Mouse (Mus musculus) CH12.LX (cell line): ENCODE results near the gene Trpm3. TPM values are rescaled to one million over a fixed set of nuclear protein-coding genes. Genes with fewer than 3 reads are reported as not detected.

Source experiments
- DNase-seq: peaks from one replicate; pipeline ENCODE4 v3.0.0-alpha.2; 2013; ENCODE audit errors: extremely low read depth
- H3K27ac ChIP-seq: 2 replicates; pipeline ENCODE4 v1.5.1; 2012; ENCODE audit warnings: low read depth, mild to moderate bottlenecking, control low read depth, moderate library complexity; ENCODE audit not compliant: insufficient read depth
- H3K27me3 ChIP-seq: replicated peaks from 2 replicates; pipeline ENCODE3; 2012; ENCODE audit warnings: inconsistent platforms
- H3K36me3 ChIP-seq, 2 experiments: replicated peaks in 1 of 2; 2 replicates each; pipeline versions ENCODE3 to v1.6.1; 2012; ENCODE audit warnings: inconsistent platforms in 1 of 2, low read length in 1 of 2, mild to moderate bottlenecking in 1 of 2, mixed read lengths in 1 of 2, moderate library complexity in 1 of 2; ENCODE audit not compliant: control insufficient read depth in 1 of 2, insufficient read depth in 1 of 2
- H3K4me1 ChIP-seq, 2 experiments: 2 replicates each; pipeline ENCODE4 v1.6.1; 2012; ENCODE audit warnings: inconsistent platforms in 1 of 2, moderate library complexity in 1 of 2; ENCODE audit not compliant: insufficient read depth in 2 of 2, control insufficient read depth in 1 of 2
- H3K4me2 ChIP-seq: 2 replicates; pipeline ENCODE4 v1.6.1; 2012; ENCODE audit warnings: low read depth, mild to moderate bottlenecking, control low read depth; ENCODE audit not compliant: poor library complexity, insufficient read depth, severe bottlenecking
- H3K4me3 ChIP-seq, 3 experiments: fragments of 150-350 bp in 1 of 3; sonication (generic) in 1 of 3; replicated peaks in 1 of 3; 2 replicates each; pipeline versions ENCODE3 to v1.5.1; 2011 to 2012; ENCODE audit warnings: low read depth in 2 of 3, low read length in 2 of 3, mild to moderate bottlenecking in 2 of 3, moderate library complexity in 2 of 3, control low read depth in 1 of 3, improper control_type of control experiment in 1 of 3, inconsistent platforms in 1 of 3, mixed read lengths in 1 of 3; ENCODE audit not compliant: poor library complexity in 1 of 3
- H3K79me2 ChIP-seq: replicated peaks from 2 replicates; pipeline ENCODE4 v1.6.1; 2012; ENCODE audit warnings: mild to moderate bottlenecking, moderate library complexity; ENCODE audit not compliant: control insufficient read depth, poor library complexity, insufficient read depth, severe bottlenecking; ENCODE audit errors: extremely low read depth
- H3K9ac ChIP-seq: 2 replicates; pipeline ENCODE4 v1.6.1; 2012; ENCODE audit warnings: low read depth, mild to moderate bottlenecking, control low read depth, moderate library complexity; ENCODE audit not compliant: insufficient read depth
- H3K9me3 ChIP-seq: replicated peaks from 2 replicates; pipeline ENCODE3; 2012; ENCODE audit warnings: low read length, inconsistent platforms, mixed read lengths
- CTCF ChIP-seq, 2 experiments: IDR thresholded peaks in 1 of 2; conservative IDR thresholded peaks in 1 of 2; 2 replicates each; pipeline ENCODE4 v1.5.1; 2011 to 2012; ENCODE audit warnings: low read depth in 2 of 2, low read length in 2 of 2, improper control_type of control experiment in 1 of 2, inconsistent platforms in 1 of 2, mild to moderate bottlenecking in 1 of 2, moderate library complexity in 1 of 2
- E2F4 ChIP-seq: IDR thresholded peaks from 2 replicates; pipeline ENCODE4 v1.6.1; 2011; ENCODE audit warnings: low read depth, low read length, improper control_type of control experiment; ENCODE audit not compliant: insufficient replicate concordance
- EP300 ChIP-seq: IDR thresholded peaks from 2 replicates; pipeline ENCODE4 v1.6.1; 2011; ENCODE audit warnings: low read length, improper control_type of control experiment
- ETS1 ChIP-seq: conservative IDR thresholded peaks from 2 replicates; pipeline ENCODE4 v1.6.1; 2012; ENCODE audit warnings: low read depth, mild to moderate bottlenecking, inconsistent platforms, low read length, improper control_type of control experiment, moderate library complexity
- IRF4 ChIP-seq: IDR thresholded peaks from 2 replicates; pipeline ENCODE4 v1.6.1; 2014; ENCODE audit warnings: low read depth, mild to moderate bottlenecking, inconsistent platforms, low read length, improper control_type of control experiment
- JUN ChIP-seq: IDR thresholded peaks from 2 replicates; pipeline ENCODE4 v1.6.1; 2011; ENCODE audit warnings: low read depth, mild to moderate bottlenecking, low read length, improper control_type of control experiment, moderate library complexity; ENCODE audit not compliant: insufficient read depth
- JUND ChIP-seq: conservative IDR thresholded peaks from 2 replicates; pipeline ENCODE4 v1.6.1; 2011; ENCODE audit warnings: low read depth, low read length, improper control_type of control experiment
- KAT2A ChIP-seq: IDR thresholded peaks from 2 replicates; pipeline ENCODE4 v1.6.1; 2012; ENCODE audit warnings: low read length, improper control_type of control experiment, inconsistent platforms; ENCODE audit not compliant: insufficient replicate concordance
- MAZ ChIP-seq: IDR thresholded peaks from 2 replicates; pipeline ENCODE4 v1.6.1; 2012; ENCODE audit warnings: low read depth, mild to moderate bottlenecking, inconsistent platforms, low read length, improper control_type of control experiment, moderate library complexity
- NELFE ChIP-seq: IDR thresholded peaks from 2 replicates; pipeline ENCODE4 v1.6.1; 2011; ENCODE audit warnings: low read depth, low read length, improper control_type of control experiment
- POLR2A ChIP-seq: IDR thresholded peaks from 2 replicates; pipeline ENCODE4 v1.6.1; 2011; ENCODE audit warnings: low read depth, mild to moderate bottlenecking, improper control_type of control experiment, low read length
- SIN3A ChIP-seq: IDR thresholded peaks from 2 replicates; pipeline ENCODE4 v1.6.1; 2012; ENCODE audit warnings: low read length, improper control_type of control experiment, inconsistent platforms
- SMC3 ChIP-seq: IDR thresholded peaks from 2 replicates; pipeline ENCODE4 v1.6.1; 2011; ENCODE audit warnings: low read depth, low read length, improper control_type of control experiment
- USF1 ChIP-seq: IDR thresholded peaks from 2 replicates; pipeline ENCODE4 v1.6.1; 2014; ENCODE audit warnings: low read depth, mild to moderate bottlenecking, inconsistent platforms, low read length, improper control_type of control experiment
- USF2 ChIP-seq: conservative IDR thresholded peaks from 2 replicates; pipeline ENCODE4 v1.6.1; 2011; ENCODE audit warnings: low read depth, low read length, improper control_type of control experiment
- ZC3H11A ChIP-seq: IDR thresholded peaks from 2 replicates; pipeline ENCODE4 v1.6.1; 2012; ENCODE audit warnings: low read depth, mild to moderate bottlenecking, inconsistent platforms, low read length, improper control_type of control experiment
- ZKSCAN1 ChIP-seq: IDR thresholded peaks from 2 replicates; pipeline ENCODE4 v1.6.1; 2012; ENCODE audit warnings: low read depth, inconsistent platforms, low read length, improper control_type of control experiment, borderline replicate concordance
- ZMIZ1 ChIP-seq: IDR thresholded peaks from 2 replicates; pipeline ENCODE4 v1.6.1; 2012; ENCODE audit warnings: low read depth, mild to moderate bottlenecking, inconsistent platforms, low read length, improper control_type of control experiment
- dilution Hi-C: fragments of 300-500 bp; cut with MboI; formaldehyde crosslinking; loops from 2 replicates; pipeline ENCODE4 v1.14.3; 2020; ENCODE audit warnings: low sequenced_read_pairs; ENCODE audit not compliant: extremely low pct_unique_long_range_greater_than_20kb, extremely low pct_ligation_motif_present
- in situ Hi-C: fragments of 300-500 bp; cut with MboI; formaldehyde crosslinking; loops from 3 replicates; pipeline ENCODE4 v1.14.3; 2019; ENCODE audit warnings: low sequenced_read_pairs, low pct_ligation_motif_present, low pct_unique_long_range_greater_than_20kb, mixed read lengths
- polyA plus RNA-seq: library from polyadenylated mRNA; unstranded; fragments of >175 nt; gene quantifications from 2 replicates; pipeline ENCODE4 v1.2.1, GENCODE M21; 2012; ENCODE audit warnings: low read depth; ENCODE audit not compliant: insufficient read length
- total RNA-seq, 2 experiments: library from RNA; depleted of rRNA; stranded (reverse); fragments of 300-350 nt in 1 of 2; fragments of >200 nt in 1 of 2; gene quantifications; 2 replicates each; pipeline ENCODE4 v1.2.3; 2012 to 2014

Gene Trpm3
- total and polyA plus RNA-seq, 3 experiments: 0.01 TPM; not detected in 2

GRCm38 (mm10) chr19:22338927-22339326 is 200.1 kb downstream of the Trpm3 start:
- in situ Hi-C loops: loop anchor here (25.0 kb wide), 2 partner anchors 298 to 548 kb away; no protein-coding TSS in a partner anchor

DNA sequence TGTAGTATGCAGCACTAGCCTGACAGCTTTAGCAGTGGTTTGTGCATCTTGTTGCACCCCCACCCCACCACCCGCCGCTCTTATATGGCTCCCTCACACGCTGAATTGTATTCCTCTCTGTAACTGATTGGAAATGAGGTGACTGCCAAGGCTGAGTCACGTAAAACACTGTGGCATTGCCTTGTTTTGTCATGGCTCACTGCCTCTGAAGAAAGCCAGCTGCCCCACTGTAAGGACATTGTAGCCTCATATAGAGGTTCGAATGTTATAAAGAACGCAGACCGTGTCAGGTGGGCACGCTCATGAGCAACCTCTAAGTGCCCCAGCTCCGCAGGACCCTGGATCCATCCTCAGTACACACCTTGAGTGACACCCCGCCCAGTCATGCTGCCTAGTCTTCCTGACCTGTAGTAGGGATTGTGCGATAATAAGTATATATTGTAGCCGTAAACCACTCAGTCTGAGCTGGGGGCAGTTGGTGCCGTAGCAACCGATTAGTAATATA is 215.2 kb downstream of the Trpm3 start:
- no peaks in the 10 kb centered on the region for H3K36me3 ChIP-seq
- H3K79me2 ChIP-seq: no peaks in the 10 kb centered on the region
- peaks cover 3% of the 10 kb centered on the region in 2 experiments; a peak in 2 of 4 replicates for H3K4me1 ChIP-seq
- H3K27me3 ChIP-seq: no peaks in the 10 kb centered on the region
- H3K9ac ChIP-seq: no peak overlapping the region
- no peak for DNase-seq
- no peak overlapping the region for H3K27ac ChIP-seq
- H3K4me2 ChIP-seq: no peak overlapping the region
- TF ChIP-seq E2F4 (no peak), USF2 (no peak), ZMIZ1 (no peak), SIN3A (no peak), SMC3 (no peak), ETS1 (no peak), ZC3H11A (no peak)
- H3K9me3 ChIP-seq: no peaks in the 10 kb centered on the region
- H3K4me3 ChIP-seq: no peak overlapping the region
- in situ Hi-C loops (no loop called here), dilution Hi-C loops (no loop called here)

More at GRCm38 (mm10) chr19:22338927-22339326, 200.1 kb downstream of the Trpm3 start:
- H3K4me3 ChIP-seq: no peak overlapping the region
- H3K79me2 ChIP-seq: no peaks in the 10 kb centered on the region
- dilution Hi-C loops: no loop called here
- H3K4me1 ChIP-seq: no peaks in the 10 kb centered on the region
- H3K36me3 ChIP-seq: no peaks in the 10 kb centered on the region
- no peak overlapping the region for H3K4me2 ChIP-seq
- no peak overlapping the region for H3K9ac ChIP-seq
- no peak for TF ChIP-seq USF1
- TF ChIP-seq JUND: no peak
- no peak for TF ChIP-seq USF2
- TF ChIP-seq MAZ: no peak
- TF ChIP-seq EP300: no peak
- no peak for TF ChIP-seq ZKSCAN1
- TF ChIP-seq ETS1: no peak
- TF ChIP-seq JUN: no peak
- TF ChIP-seq KAT2A: no peak
- no peak for TF ChIP-seq POLR2A
- TF ChIP-seq NELFE: no peak
- TF ChIP-seq IRF4: no peak
- no peak for TF ChIP-seq CTCF (conservative IDR thresholded peaks at IDR 0.05 in 1 of 2, IDR thresholded peaks at IDR 0.05 in 1 of 2; ENCODE audit: low read depth in 2 of 2, low read length in 2 of 2)
- H3K27ac ChIP-seq: no peak overlapping the region
- no peaks in the 10 kb centered on the region for H3K27me3 ChIP-seq
- no peaks in the 10 kb centered on the region for H3K9me3 ChIP-seq
- DNase-seq: no peak
